Mouse (Mus musculus) ES-Bruce4 (cell line): ENCODE measurements around the gene Dnlz. TPM values are rescaled to one million over a fixed set of nuclear protein-coding genes. Genes with fewer than 3 reads are reported as not detected.

Source experiments
- H3K27ac ChIP-seq: 2 replicates; pipeline ENCODE4 v1.5.1; 2012; ENCODE audit warnings: low read length, inconsistent platforms; ENCODE audit not compliant: insufficient read depth
- H3K27me3 ChIP-seq: 2 replicates; pipeline ENCODE4 v1.6.1; 2012; ENCODE audit warnings: mild to moderate bottlenecking, low read length, inconsistent platforms; ENCODE audit not compliant: control insufficient read depth, poor library complexity, insufficient read depth, severe bottlenecking
- H3K36me3 ChIP-seq: 2 replicates; pipeline ENCODE4 v1.6.1; 2012; ENCODE audit warnings: inconsistent platforms, mild to moderate bottlenecking, low read length, moderate library complexity; ENCODE audit not compliant: control insufficient read depth, poor library complexity, insufficient read depth, severe bottlenecking
- H3K4me1 ChIP-seq: one replicate; pipeline ENCODE4 v1.8.1; 2011; ENCODE audit warnings: low read length; ENCODE audit not compliant: control insufficient read depth, insufficient read depth
- H3K4me3 ChIP-seq: 2 replicates; pipeline ENCODE4 v1.5.1; 2011; ENCODE audit warnings: low read depth, mild to moderate bottlenecking, low read length
- H3K9ac ChIP-seq: 2 replicates; pipeline ENCODE4 v1.6.1; 2012; ENCODE audit warnings: low read depth, mild to moderate bottlenecking, inconsistent platforms; ENCODE audit not compliant: poor library complexity, severe bottlenecking
- H3K9me3 ChIP-seq: replicated peaks from 2 replicates; pipeline ENCODE4 v1.6.1; 2012; ENCODE audit warnings: mild to moderate bottlenecking, low read length, inconsistent platforms; ENCODE audit not compliant: control insufficient read depth, poor library complexity, insufficient read depth, severe bottlenecking
- CTCF ChIP-seq: IDR thresholded peaks from one replicate; pipeline ENCODE4 v1.8.1; 2011; ENCODE audit warnings: low read depth, low read length
- EP300 ChIP-seq: IDR thresholded peaks from 2 replicates; pipeline ENCODE4 v1.6.1; 2011; ENCODE audit warnings: low read depth, low read length; ENCODE audit not compliant: insufficient read depth
- POLR2A ChIP-seq: IDR thresholded peaks from one replicate; pipeline ENCODE4 v1.8.1; 2011; ENCODE audit warnings: low read length; ENCODE audit not compliant: insufficient read depth
- polyA plus RNA-seq: library from polyadenylated mRNA; stranded (reverse); fragments of >200 nt; gene quantifications from 2 replicates; pipeline ENCODE4 v1.2.4, GENCODE M21; 2011; ENCODE audit warnings: low read depth; ENCODE audit not compliant: missing spikeins, insufficient read depth, insufficient read length

Dnlz gene
- polyA plus RNA-seq, 1 experiment = 9.8 TPM

DNA sequence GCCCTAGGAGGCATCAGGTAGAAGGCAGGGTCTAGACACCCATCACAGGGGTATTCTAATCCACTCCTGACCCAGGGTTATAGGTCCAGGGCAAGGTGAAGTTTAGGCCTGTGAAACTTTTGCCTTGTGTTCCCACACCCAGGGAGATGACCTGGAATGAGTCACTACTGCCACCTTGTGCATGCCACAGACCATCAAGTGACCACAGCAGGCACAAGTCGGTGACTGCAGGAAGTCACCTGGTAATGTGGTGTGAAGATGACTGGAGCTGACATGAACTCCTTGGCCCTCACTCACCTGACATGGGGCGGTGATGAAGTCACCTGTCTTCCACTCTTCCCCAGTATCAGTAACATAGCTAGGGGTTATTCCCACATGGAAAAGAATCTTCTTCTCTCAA lies 39.1 kb downstream of the Dnlz start:
- H3K36me3 ChIP-seq = no peaks in the 10 kb centered on the region
- H3K27ac ChIP-seq = no peak overlapping the region
- TF ChIP-seq CTCF = peak; percentile 24
- TF ChIP-seq EP300 = no peak

DNA sequence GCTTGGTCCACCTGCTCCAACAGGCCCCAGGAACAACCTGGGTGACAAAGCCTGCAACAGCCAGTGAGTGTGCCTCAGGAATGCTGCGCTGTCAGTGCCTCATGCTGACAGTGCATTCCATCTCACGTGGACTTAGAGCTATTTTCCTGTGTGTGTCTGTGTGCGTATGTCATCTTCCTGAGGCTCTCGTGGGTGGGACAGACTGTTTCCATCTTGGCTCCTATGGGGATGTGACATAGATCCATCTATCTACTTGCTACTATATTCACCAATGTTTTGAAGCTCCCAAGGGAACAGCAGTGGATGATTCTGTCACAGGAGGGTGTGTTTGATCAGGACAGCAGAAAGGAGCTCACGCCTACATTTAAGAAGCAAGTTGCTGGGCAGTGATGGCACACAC lies 40.0 kb downstream of the Dnlz start:
- H3K9ac ChIP-seq = no peak overlapping the region
- H3K4me1 ChIP-seq = peaks cover 2% of the 10 kb centered on the region
- H3K9me3 ChIP-seq = no peaks in the 10 kb centered on the region
- no peak overlapping the region for H3K4me3 ChIP-seq
- TF ChIP-seq EP300 = no peak
- TF ChIP-seq CTCF = no peak
- TF ChIP-seq POLR2A = no peak
- no peaks in the 10 kb centered on the region for H3K27me3 ChIP-seq
- H3K27ac ChIP-seq = no peak overlapping the region
- no peaks in the 10 kb centered on the region for H3K36me3 ChIP-seq

More for the DNA sequence above, 39.1 kb downstream of the Dnlz start:
- Histone ChIP-seq H3K27me3 (no peaks in the 10 kb centered on the region), H3K4me1 (peaks cover 2% of the 10 kb centered on the region), H3K9me3 (no peaks in the 10 kb centered on the region), H3K4me3 (no peak overlapping the region), H3K9ac (no peak overlapping the region)

GRCm38 (mm10) chr2:26309739-26310138 lies 42.2 kb downstream of the Dnlz start:
- H3K9me3 ChIP-seq = no peaks in the 10 kb centered on the region
- TF ChIP-seq CTCF = no peak
- no peak for TF ChIP-seq EP300
- TF ChIP-seq POLR2A = no peak
- H3K9ac ChIP-seq = no peak overlapping the region
- no peaks in the 10 kb centered on the region for H3K27me3 ChIP-seq
- H3K4me1 ChIP-seq = no peaks in the 10 kb centered on the region
- no peak overlapping the region for H3K27ac ChIP-seq
- H3K4me3 ChIP-seq = no peak overlapping the region
- no peaks in the 10 kb centered on the region for H3K36me3 ChIP-seq

DNA sequence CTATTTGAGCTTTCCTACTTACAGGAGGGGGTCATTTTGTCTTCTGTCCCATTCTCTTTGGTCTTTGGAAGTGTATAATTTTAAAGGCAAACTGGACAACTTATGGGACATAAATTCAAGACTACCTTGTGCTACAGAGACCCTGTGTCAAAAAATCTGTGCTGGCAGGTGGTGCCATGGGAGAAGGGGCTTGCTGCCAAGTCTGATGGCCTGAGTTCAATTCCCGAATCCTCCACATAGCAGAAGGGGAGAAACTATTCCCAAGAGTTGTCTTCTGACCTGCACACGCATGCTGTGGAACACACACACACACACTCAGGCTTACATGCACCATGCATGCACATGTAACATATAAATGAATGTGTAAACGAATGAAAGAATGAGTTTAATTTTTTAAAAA lies 45.2 kb downstream of the Dnlz start:
- H3K27me3 ChIP-seq = no peaks in the 10 kb centered on the region
- TF ChIP-seq POLR2A (no peak), CTCF (no peak), EP300 (no peak)
- no peak overlapping the region for H3K9ac ChIP-seq
- H3K9me3 ChIP-seq = no peaks in the 10 kb centered on the region
- no peaks in the 10 kb centered on the region for H3K4me1 ChIP-seq
- H3K4me3 ChIP-seq = no peak overlapping the region
- H3K36me3 ChIP-seq = no peaks in the 10 kb centered on the region
- H3K27ac ChIP-seq = no peak overlapping the region

DNA sequence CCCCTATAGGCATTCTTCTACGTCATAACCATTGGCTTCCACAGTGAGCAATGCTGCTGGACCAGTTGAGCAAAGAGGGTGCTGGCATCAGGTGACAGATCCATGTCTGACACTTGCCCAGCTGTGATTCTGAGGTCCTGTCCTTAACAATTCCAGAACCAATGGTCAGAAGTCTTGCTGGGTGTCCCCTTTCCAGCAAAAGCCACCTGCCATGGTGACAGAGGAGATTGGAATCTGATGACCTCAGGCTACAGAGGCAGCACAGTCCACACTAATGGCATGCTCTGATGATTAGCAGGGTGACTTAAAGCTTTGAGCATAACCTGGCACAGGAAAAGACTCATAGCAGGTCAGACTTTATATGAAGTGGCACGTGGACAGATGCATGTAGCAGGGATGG lies 46.4 kb downstream of the Dnlz start:
- no peaks in the 10 kb centered on the region for H3K36me3 ChIP-seq
- H3K9ac ChIP-seq = no peak overlapping the region
- TF ChIP-seq EP300 (no peak), POLR2A (no peak), CTCF (no peak)
- H3K27ac ChIP-seq = no peak overlapping the region
- H3K4me1 ChIP-seq = no peaks in the 10 kb centered on the region
- no peaks in the 10 kb centered on the region for H3K9me3 ChIP-seq
- H3K4me3 ChIP-seq = no peak overlapping the region
- H3K27me3 ChIP-seq = no peaks in the 10 kb centered on the region

DNA sequence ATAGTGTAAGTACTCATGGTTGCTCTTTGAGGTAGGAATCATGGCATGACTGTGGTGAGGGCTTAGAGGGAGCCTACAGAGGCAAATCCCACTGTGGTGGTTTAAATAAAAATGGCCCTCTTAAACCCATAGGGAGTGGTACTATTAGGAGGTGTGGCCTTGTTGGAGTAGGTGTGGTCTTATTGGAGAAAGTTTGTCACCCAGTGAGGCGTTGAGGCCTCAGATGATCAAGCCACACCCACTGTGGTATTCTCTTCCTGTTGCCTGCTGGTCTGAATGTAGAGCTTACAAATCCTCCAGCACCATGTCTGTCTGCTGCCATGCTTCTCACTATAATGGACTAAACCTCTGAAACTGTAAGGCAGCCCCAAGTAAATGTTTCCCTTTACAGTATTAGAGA lies 47.2 kb downstream of the Dnlz start:
- Histone ChIP-seq H3K27me3 (no peaks in the 10 kb centered on the region), H3K27ac (no peak overlapping the region), H3K36me3 (no peaks in the 10 kb centered on the region), H3K4me1 (no peaks in the 10 kb centered on the region), H3K9ac (no peak overlapping the region), H3K9me3 (no peaks in the 10 kb centered on the region), H3K4me3 (no peak overlapping the region)
- TF ChIP-seq CTCF (no peak), POLR2A (no peak), EP300 (no peak)
